Mouse (Mus musculus): ENCODE results near the gene Kidins220.

GRCm38 (mm10) chr12:25014307-25014927 is 39.7 kb downstream of the Kidins220 start:
- no peak for TF ChIP-seq CTCF (IDR thresholded peaks at IDR 0.05; ENCODE audit: borderline replicate concordance, control insufficient read depth, extremely low read depth, insufficient read depth, low read length, poor library complexity)
- no peak for TF ChIP-seq POLR2A (IDR thresholded peaks at IDR 0.05; ENCODE audit: control insufficient read depth, extremely low read depth, insufficient read depth, low read length, poor library complexity)

Measured in thymus, adult 2 months (tissue).